Mouse (Mus musculus): ENCODE data around the gene Asb2. TPM values are rescaled to one million over a fixed set of nuclear protein-coding genes. Genes with fewer than 3 reads are reported as not detected.

Asb2 gene
- polyA plus RNA-seq (2012; ENCODE audit: insufficient read depth, insufficient read length, missing spikeins) = 2.5 and 7.8 TPM in 2 replicates

GRCm38 (mm10) chr12:103355746-103356414, at the start of gene Asb2:
TSS of gene Asb2 (minus strand) at chr12:103356001.
- H3K27ac ChIP-seq (replicated peaks; ENCODE audit: low read depth, low read length) = no peak within 1 kb of the TSS
- H3K4me1 ChIP-seq (ENCODE audit: control insufficient read depth, insufficient read depth, insufficient read length, low read length) = no peaks in the 10 kb centered on the region
- no peak within 1 kb of the TSS for H3K4me3 ChIP-seq (ENCODE audit: insufficient read depth, low read depth, low read length)

- H3K27ac ChIP-seq (replicated peaks; ENCODE audit: low read depth, low read length) = no peak overlapping the region
- H3K4me3 ChIP-seq (ENCODE audit: insufficient read depth, low read depth, low read length) = no peak overlapping the region
- no peaks in the 10 kb centered on the region for H3K4me1 ChIP-seq (ENCODE audit: control insufficient read depth, insufficient read depth, insufficient read length, low read length)
These were observed 48.3 kb upstream of the Asb2 start for GRCm38 (mm10) chr12:103404131-103404530.

GRCm38 (mm10) chr12:103396751-103397150, 41.0 kb upstream of the Asb2 start:
- H3K4me3 ChIP-seq (ENCODE audit: insufficient read depth, low read depth, low read length) = no peak overlapping the region
- no peak overlapping the region for H3K27ac ChIP-seq (replicated peaks; ENCODE audit: low read depth, low read length)
- no peaks in the 10 kb centered on the region for H3K4me1 ChIP-seq (ENCODE audit: control insufficient read depth, insufficient read depth, insufficient read length, low read length)

- H3K4me3 ChIP-seq (ENCODE audit: insufficient read depth, low read depth, low read length) = no peak overlapping the region
- no peak overlapping the region for H3K27ac ChIP-seq (replicated peaks; ENCODE audit: low read depth, low read length)
- H3K4me1 ChIP-seq (ENCODE audit: control insufficient read depth, insufficient read depth, insufficient read length, low read length) = no peaks in the 10 kb centered on the region
These were observed 39.9 kb upstream of the Asb2 start for GRCm38 (mm10) chr12:103395486-103396275.

- H3K27ac ChIP-seq (replicated peaks; ENCODE audit: low read depth, low read length) = no peak overlapping the region
- no peak overlapping the region for H3K4me3 ChIP-seq (ENCODE audit: insufficient read depth, low read depth, low read length)
- H3K4me1 ChIP-seq (ENCODE audit: control insufficient read depth, insufficient read depth, insufficient read length, low read length) = peaks cover 4% of the 10 kb centered on the region; the same call in 1 of the 2 replicates
These were observed 37.7 kb upstream of the Asb2 start for GRCm38 (mm10) chr12:103393528-103393927.

- peaks cover 4% of the 10 kb centered on the region; the same call in 1 of the 2 replicates for H3K4me1 ChIP-seq (ENCODE audit: control insufficient read depth, insufficient read depth, insufficient read length, low read length)
- H3K4me3 ChIP-seq (ENCODE audit: insufficient read depth, low read depth, low read length) = no peak overlapping the region
- H3K27ac ChIP-seq (replicated peaks; ENCODE audit: low read depth, low read length) = no peak overlapping the region
These were observed 35.3 kb upstream of the Asb2 start for GRCm38 (mm10) chr12:103391098-103391497.

GRCm38 (mm10) chr12:103389982-103390381, 34.2 kb upstream of the Asb2 start:
- H3K27ac ChIP-seq (replicated peaks; ENCODE audit: low read depth, low read length) = no peak overlapping the region
- H3K4me1 ChIP-seq (ENCODE audit: control insufficient read depth, insufficient read depth, insufficient read length, low read length) = peaks cover 4% of the 10 kb centered on the region; the same call in 1 of the 2 replicates
- no peak overlapping the region for H3K4me3 ChIP-seq (ENCODE audit: insufficient read depth, low read depth, low read length)

- Histone ChIP-seq H3K4me1 (ENCODE audit: control insufficient read depth, insufficient read depth, insufficient read length, low read length) (peaks cover 4% of the 10 kb centered on the region; the same call in 1 of the 2 replicates), H3K4me3 (ENCODE audit: insufficient read depth, low read depth, low read length) (peak overlapping the region; percentile 84), H3K27ac (replicated peaks; ENCODE audit: low read depth, low read length) (no peak overlapping the region)
These were observed 33.5 kb upstream of the Asb2 start for GRCm38 (mm10) chr12:103389348-103389727.

GRCm38 (mm10) chr12:103388505-103389347, 32.9 kb upstream of the Asb2 start, which contains the start of gene Otub2:
TSS of gene Otub2 (plus strand) at chr12:103388682.
- H3K4me1 ChIP-seq (ENCODE audit: control insufficient read depth, insufficient read depth, insufficient read length, low read length) = peaks cover 4% of the 10 kb centered on the region; the same call in 1 of the 2 replicates
- H3K27ac ChIP-seq (replicated peaks; ENCODE audit: low read depth, low read length) = no peak within 1 kb of the TSS

GRCm38 (mm10) chr12:103380226-103380625, 24.4 kb upstream of the Asb2 start:
- Histone ChIP-seq H3K4me3 (ENCODE audit: insufficient read depth, low read depth, low read length) (no peak overlapping the region), H3K4me1 (ENCODE audit: control insufficient read depth, insufficient read depth, insufficient read length, low read length) (no peaks in the 10 kb centered on the region), H3K27ac (replicated peaks; ENCODE audit: low read depth, low read length) (no peak overlapping the region)

More at GRCm38 (mm10) chr12:103388505-103389347, 32.9 kb upstream of the Asb2 start, which contains the start of gene Otub2:
- peak within 1 kb of the TSS; percentile 84 for H3K4me3 ChIP-seq (ENCODE audit: insufficient read depth, low read depth, low read length)

- Histone ChIP-seq H3K4me1 (ENCODE audit: control insufficient read depth, insufficient read depth, insufficient read length, low read length) (no peaks in the 10 kb centered on the region), H3K4me3 (ENCODE audit: insufficient read depth, low read depth, low read length) (no peak overlapping the region), H3K27ac (replicated peaks; ENCODE audit: low read depth, low read length) (no peak overlapping the region)
These were observed 21.0 kb upstream of the Asb2 start for GRCm38 (mm10) chr12:103376774-103377173.

- Histone ChIP-seq H3K27ac (replicated peaks; ENCODE audit: low read depth, low read length) (no peak overlapping the region), H3K4me3 (ENCODE audit: insufficient read depth, low read depth, low read length) (no peak overlapping the region), H3K4me1 (ENCODE audit: control insufficient read depth, insufficient read depth, insufficient read length, low read length) (no peaks in the 10 kb centered on the region)
These were observed 20.3 kb upstream of the Asb2 start for GRCm38 (mm10) chr12:103376124-103376523.

GRCm38 (mm10) chr12:103373530-103374236, 17.9 kb upstream of the Asb2 start:
- Histone ChIP-seq H3K4me1 (ENCODE audit: control insufficient read depth, insufficient read depth, insufficient read length, low read length) (no peaks in the 10 kb centered on the region), H3K4me3 (ENCODE audit: insufficient read depth, low read depth, low read length) (no peak overlapping the region), H3K27ac (replicated peaks; ENCODE audit: low read depth, low read length) (no peak overlapping the region)

- H3K27ac ChIP-seq (replicated peaks; ENCODE audit: low read depth, low read length) = no peak overlapping the region
- no peak overlapping the region for H3K4me3 ChIP-seq (ENCODE audit: insufficient read depth, low read depth, low read length)
- H3K4me1 ChIP-seq (ENCODE audit: control insufficient read depth, insufficient read depth, insufficient read length, low read length) = no peaks in the 10 kb centered on the region
These were observed 15.9 kb upstream of the Asb2 start for GRCm38 (mm10) chr12:103371711-103372110.

Data from brown adipose tissue, adult 24 weeks (tissue).